Mouse (Mus musculus) forebrain, embryonic 10.5 days (tissue): Measurements from ENCODE around the gene Tns4. TPM values are rescaled to one million over a fixed set of nuclear protein-coding genes. Genes with fewer than 3 reads are reported as not detected.

Experiments used
- DNase-seq: peaks from one replicate; pipeline ENCODE4 v3.0.0-alpha.2; 2017; ENCODE audit warnings: low spot score; ENCODE audit errors: extremely low spot score
- H3K27ac ChIP-seq: fragments of 300-500 bp; sonication (generic); 2 replicates; pipeline ENCODE4 v1.5.1; 2016; ENCODE audit warnings: mild to moderate bottlenecking
- H3K27me3 ChIP-seq: fragments of 300-500 bp; sonication (generic); 2 replicates; pipeline ENCODE4 v1.6.1; 2016; ENCODE audit warnings: mild to moderate bottlenecking; ENCODE audit not compliant: poor library complexity, severe bottlenecking
- H3K36me3 ChIP-seq: fragments of 300-500 bp; sonication (generic); replicated peaks from 2 replicates; pipeline ENCODE4 v1.6.1; 2016; ENCODE audit warnings: mild to moderate bottlenecking, moderate library complexity
- H3K4me1 ChIP-seq: fragments of 300-500 bp; sonication (generic); 2 replicates; pipeline ENCODE4 v1.6.1; 2016
- H3K4me3 ChIP-seq: fragments of 300-500 bp; sonication (generic); 2 replicates; pipeline ENCODE4 v1.5.1; 2016; ENCODE audit warnings: mild to moderate bottlenecking, moderate library complexity
- H3K9me3 ChIP-seq: fragments of 300-500 bp; sonication (generic); 2 replicates; pipeline ENCODE4 v1.6.1; 2016; ENCODE audit warnings: mild to moderate bottlenecking, moderate library complexity
- WGBS: fragments of 180-500 bp; shearing (Covaris S2); methylation state at CpG from one replicate; pipeline ENCODE4 v1.1.7; 2016; 5-methylcytosine and 5-hydroxymethylcytosine counted together
- polyA plus RNA-seq: library from polyadenylated mRNA; unstranded; fragments of >200 nt; fragmentation: Nextera tagmentation; extraction: Ambion mirVana; gene quantifications from 2 replicates; pipeline ENCODE4 v1.2.1, GENCODE M21; 2016

Gene Tns4
- polyA plus RNA-seq = 0.49 and 0.81 TPM in 2 replicates

GRCm38 (mm10) chr11:99089077-99089601, at the start of gene Tns4:
TSS of gene Tns4 (minus strand) at chr11:99089306.
- no peaks in the 10 kb centered on the region for H3K9me3 ChIP-seq
- H3K27me3 ChIP-seq = no peaks in the 10 kb centered on the region
- DNase-seq = no peak
- WGBS = 58% methylated on average over 14 of the region's 14 CpGs
- peaks cover 10% of the 10 kb centered on the region; the same call in 1 of the 2 replicates for H3K4me1 ChIP-seq
- H3K4me3 ChIP-seq = no peak within 1 kb of the TSS
- H3K27ac ChIP-seq = no peak within 1 kb of the TSS; the same call in 1 of the 2 replicates
- H3K36me3 ChIP-seq = no peaks in the 10 kb centered on the region

DNA sequence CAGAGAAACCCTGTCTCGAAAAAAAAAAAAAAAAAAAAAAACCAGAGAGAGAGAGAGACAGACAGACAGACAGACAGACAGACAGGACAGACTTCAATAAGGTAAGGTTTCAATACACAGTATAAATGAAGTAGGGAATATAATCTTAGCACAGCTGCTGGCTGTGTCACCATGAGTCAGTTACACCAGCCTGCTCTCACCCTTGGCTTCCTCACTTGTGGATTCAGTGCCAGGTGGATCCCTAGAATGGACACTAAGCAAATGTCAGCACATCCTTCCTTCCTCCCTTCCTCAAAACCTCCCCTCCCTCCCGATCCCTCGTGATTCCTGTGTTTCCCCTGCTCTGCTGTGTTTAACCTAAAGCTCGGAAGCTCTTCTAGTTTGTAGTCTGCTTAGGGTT, 48.3 kb upstream of the Tns4 start:
- 77% methylated on average over 4 of the region's 4 CpGs for WGBS
- peaks cover 47% of the 10 kb centered on the region for H3K4me1 ChIP-seq
- no peak overlapping the region for H3K27ac ChIP-seq
- no peaks in the 10 kb centered on the region for H3K36me3 ChIP-seq
- H3K4me3 ChIP-seq = no peak overlapping the region
- H3K9me3 ChIP-seq = no peaks in the 10 kb centered on the region
- DNase-seq = no peak
- H3K27me3 ChIP-seq = no peaks in the 10 kb centered on the region

DNA sequence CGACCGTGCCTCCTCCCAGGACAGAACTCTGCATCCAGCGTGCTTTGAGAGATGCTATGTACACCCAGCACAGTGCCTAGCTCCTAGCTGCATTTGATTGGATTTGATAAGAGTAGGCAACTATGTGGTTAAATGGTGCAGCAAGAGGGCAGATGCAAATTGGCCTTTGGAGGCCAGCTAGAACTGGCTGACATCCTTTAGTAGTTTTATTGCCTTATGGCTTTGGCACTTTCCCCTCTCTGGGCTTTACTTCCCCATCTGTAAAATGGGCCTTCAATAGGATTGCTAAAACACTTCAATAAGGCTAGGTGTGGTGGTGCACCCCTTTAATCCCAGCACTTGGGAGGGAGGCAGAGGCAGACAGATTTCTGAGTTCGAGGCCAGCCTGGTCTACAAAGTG, 47.9 kb upstream of the Tns4 start:
- Histone ChIP-seq H3K4me3 (no peak overlapping the region), H3K36me3 (no peaks in the 10 kb centered on the region), H3K4me1 (peaks cover 47% of the 10 kb centered on the region), H3K27me3 (no peaks in the 10 kb centered on the region), H3K27ac (peak overlapping the region; percentile 74), H3K9me3 (no peaks in the 10 kb centered on the region)
- no peak for DNase-seq
- 67% methylated on average over 4 of the region's 4 CpGs for WGBS

DNA sequence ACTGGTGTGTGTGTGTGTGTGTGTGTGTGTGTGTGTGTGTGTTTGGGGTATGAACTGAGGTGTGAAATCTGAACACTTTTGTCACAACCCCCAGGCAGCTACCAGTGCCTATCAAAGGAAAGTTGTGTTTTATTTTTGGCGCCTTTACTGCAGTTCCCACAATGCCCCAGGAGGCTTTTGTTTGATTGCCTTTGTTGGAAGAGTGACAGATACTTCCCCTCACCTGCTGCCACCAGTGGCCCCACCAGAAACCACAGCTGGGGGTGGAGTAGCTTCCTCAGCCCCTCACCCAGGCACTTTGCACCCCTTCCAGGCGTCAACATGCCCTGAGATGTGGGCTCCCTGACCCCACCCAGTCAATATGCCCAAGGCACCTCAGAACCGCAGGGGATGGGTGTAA, 47.3 kb upstream of the Tns4 start:
- no peak for DNase-seq
- Histone ChIP-seq H3K27ac (peak overlapping the region; percentile 74), H3K4me3 (no peak overlapping the region), H3K9me3 (no peaks in the 10 kb centered on the region), H3K27me3 (no peaks in the 10 kb centered on the region), H3K4me1 (peaks cover 47% of the 10 kb centered on the region), H3K36me3 (no peaks in the 10 kb centered on the region)
- 63% methylated on average over 3 of the region's 3 CpGs for WGBS

DNA sequence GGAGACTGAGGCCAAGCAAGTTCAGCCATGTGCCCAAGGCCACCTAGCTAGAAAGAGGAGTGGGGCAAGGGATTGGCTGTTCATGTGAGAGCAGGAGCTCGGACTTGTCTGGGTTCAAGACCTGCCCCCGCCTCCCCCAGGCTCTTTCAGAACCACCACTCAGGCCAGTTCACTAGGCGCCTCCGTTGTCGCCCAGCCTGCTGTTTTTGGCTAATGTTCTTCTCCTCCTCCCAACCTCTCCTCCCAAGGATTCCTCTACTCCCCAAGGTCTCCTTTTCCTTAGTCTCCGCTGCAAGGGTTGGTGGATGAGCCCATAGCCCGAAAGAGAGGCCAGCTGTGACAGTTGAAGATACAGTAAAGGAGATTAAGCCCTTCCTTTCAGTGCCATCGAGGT, 45.9 kb upstream of the Tns4 start:
- WGBS = 70% methylated on average over 8 of the region's 8 CpGs
- Histone ChIP-seq H3K4me1 (peaks cover 50% of the 10 kb centered on the region), H3K27me3 (0 out of 2 replicates have a peak, but pooled peaks cover 4% of the 10 kb centered on the region), H3K27ac (peak overlapping the region; percentile 74), H3K36me3 (no peaks in the 10 kb centered on the region), H3K9me3 (no peaks in the 10 kb centered on the region), H3K4me3 (no peak overlapping the region)
- DNase-seq = no peak

GRCm38 (mm10) chr11:99134266-99135046, 45.4 kb upstream of the Tns4 start:
- Histone ChIP-seq H3K4me1 (peaks cover 50% of the 10 kb centered on the region), H3K27ac (peak overlapping the region; percentile 74)

DNA sequence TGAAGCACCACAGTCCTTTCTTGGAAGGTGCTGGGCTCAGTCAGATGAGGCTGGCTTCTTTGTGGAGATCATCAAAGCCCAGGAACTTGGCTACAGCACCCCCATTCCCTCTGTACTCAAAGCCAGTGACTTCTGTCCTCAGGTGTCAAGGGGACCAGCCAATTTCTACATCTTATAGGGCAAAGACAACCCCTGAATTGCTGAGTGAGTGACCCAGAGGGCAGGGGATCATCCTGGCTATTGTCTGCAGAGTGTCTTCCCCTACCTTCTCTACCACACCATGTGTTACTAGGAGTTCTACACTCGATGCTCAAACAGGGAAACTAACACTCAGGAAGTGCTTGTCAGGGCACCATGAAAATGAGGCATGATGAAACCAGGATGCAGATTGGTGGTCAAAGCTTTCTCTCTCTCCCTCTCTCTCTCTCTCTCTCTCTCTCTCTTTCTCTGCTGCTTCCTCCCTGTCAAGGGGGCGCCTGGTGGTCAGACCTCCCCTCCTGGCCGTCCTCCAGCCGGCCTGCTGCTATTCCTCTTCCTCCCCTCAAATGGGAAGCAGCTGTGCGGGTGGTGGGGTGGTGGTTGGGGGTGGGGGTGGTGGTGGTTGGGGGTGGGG, 44.3 kb upstream of the Tns4 start:
- Histone ChIP-seq H3K4me3 (no peak overlapping the region), H3K9me3 (no peaks in the 10 kb centered on the region), H3K27ac (peak overlapping the region; percentile 74), H3K27me3 (0 out of 2 replicates have a peak, but pooled peaks cover 4% of the 10 kb centered on the region), H3K36me3 (no peaks in the 10 kb centered on the region), H3K4me1 (peaks cover 50% of the 10 kb centered on the region)
- 56% methylated on average over 5 of the region's 5 CpGs for WGBS
- no peak for DNase-seq

More at GRCm38 (mm10) chr11:99134266-99135046, 45.4 kb upstream of the Tns4 start:
- DNase-seq = no peak
- Histone ChIP-seq H3K36me3 (no peaks in the 10 kb centered on the region), H3K4me3 (no peak overlapping the region), H3K27me3 (0 out of 2 replicates have a peak, but pooled peaks cover 4% of the 10 kb centered on the region), H3K9me3 (no peaks in the 10 kb centered on the region)
- WGBS = 64% methylated on average over 15 of the region's 15 CpGs

- peak; percentile 69 for DNase-seq
- Histone ChIP-seq H3K27ac (peak overlapping the region; percentile 83), H3K4me1 (peaks cover 57% of the 10 kb centered on the region), H3K4me3 (peak overlapping the region; percentile 41), H3K27me3 (0 out of 2 replicates have a peak, but pooled peaks cover 4% of the 10 kb centered on the region), H3K9me3 (no peaks in the 10 kb centered on the region), H3K36me3 (no peaks in the 10 kb centered on the region)
- WGBS = 2% methylated on average over 11 of the region's 11 CpGs
Measured at GRCm38 (mm10) chr11:99132091-99132730, 43.1 kb upstream of the Tns4 start.

GRCm38 (mm10) chr11:99131463-99131840, 42.3 kb upstream of the Tns4 start:
- Histone ChIP-seq H3K36me3 (no peaks in the 10 kb centered on the region), H3K27ac (peak overlapping the region; percentile 83), H3K27me3 (0 out of 2 replicates have a peak, but pooled peaks cover 4% of the 10 kb centered on the region), H3K4me1 (peaks cover 61% of the 10 kb centered on the region), H3K9me3 (no peaks in the 10 kb centered on the region), H3K4me3 (peak overlapping the region; percentile 41; the same call in 1 of the 2 replicates)
- WGBS = 47% methylated on average over 12 of the region's 12 CpGs
- DNase-seq = no peak

DNA sequence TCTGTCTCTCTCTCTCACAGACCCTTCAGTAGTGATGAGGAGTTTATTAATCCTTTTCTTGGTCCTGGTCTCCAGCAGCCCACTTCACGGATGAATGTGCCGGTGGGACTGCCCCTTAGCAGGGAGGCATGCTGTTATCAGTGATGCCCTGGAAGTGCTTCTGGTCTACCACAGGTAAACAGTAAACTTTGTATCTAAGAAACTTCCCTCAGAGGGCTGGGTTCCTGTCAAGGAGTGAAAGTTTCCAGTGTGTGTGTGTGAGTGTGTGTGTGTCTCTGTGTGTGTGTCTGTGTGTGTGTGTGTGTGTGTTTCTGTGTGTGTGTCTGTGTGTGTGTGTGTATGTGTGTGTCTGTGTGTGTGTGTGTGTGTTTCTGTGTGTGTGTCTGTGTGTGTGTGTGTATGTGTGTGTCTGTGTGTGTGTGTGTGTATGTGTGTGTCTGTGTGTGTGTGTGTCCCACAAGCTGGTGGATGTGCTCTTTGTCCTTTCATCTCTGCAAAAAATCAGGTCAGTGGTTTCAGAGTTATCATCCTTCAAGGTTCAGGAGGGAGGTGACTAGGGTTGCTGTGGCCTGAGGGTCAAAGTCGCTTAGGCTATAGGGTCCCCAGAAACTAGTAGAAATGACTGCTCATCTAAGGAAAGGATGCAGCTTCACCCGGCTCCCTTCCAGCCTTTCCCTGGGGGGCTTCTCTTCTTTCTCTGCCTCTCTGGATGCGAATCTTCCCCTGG, 41.8 kb upstream of the Tns4 start:
- Histone ChIP-seq H3K27ac (peak overlapping the region; percentile 83), H3K4me3 (no peak overlapping the region), H3K36me3 (no peaks in the 10 kb centered on the region), H3K27me3 (0 out of 2 replicates have a peak, but pooled peaks cover 4% of the 10 kb centered on the region), H3K9me3 (no peaks in the 10 kb centered on the region), H3K4me1 (peaks cover 62% of the 10 kb centered on the region)
- WGBS = 74% methylated on average over 5 of the region's 5 CpGs
- no peak for DNase-seq

- H3K27me3 ChIP-seq = 0 out of 2 replicates have a peak, but pooled peaks cover 4% of the 10 kb centered on the region
- 78% methylated on average over 2 of the region's 2 CpGs for WGBS
- H3K4me3 ChIP-seq = no peak overlapping the region
- H3K27ac ChIP-seq = no peak overlapping the region
- no peaks in the 10 kb centered on the region for H3K9me3 ChIP-seq
- no peaks in the 10 kb centered on the region for H3K36me3 ChIP-seq
- DNase-seq = no peak
- H3K4me1 ChIP-seq = peaks cover 67% of the 10 kb centered on the region
Measured at GRCm38 (mm10) chr11:99129287-99129686, 40.2 kb upstream of the Tns4 start.
